Mouse (Mus musculus): ENCODE results near the gene Smagp. TPM values are rescaled to one million over a fixed set of nuclear protein-coding genes. Genes with fewer than 3 reads are reported as not detected.

Smagp gene
- 4.0 and 5.0 TPM in 2 replicates for polyA plus RNA-seq (2015; fragmentation: Nextera tagmentation; extraction: Ambion mirVana)

GRCm38 (mm10) chr15:100636700-100637501 is at the start of gene Smagp:
Gene Smagp, minus strand, starts transcription at chr15:100636940.

GRCm38 (mm10) chr15:100669337-100669736 is 32.6 kb upstream of the Smagp start, which contains the start of gene Bin2:
Gene Bin2, minus strand, starts transcription at chr15:100669553.

DNA sequence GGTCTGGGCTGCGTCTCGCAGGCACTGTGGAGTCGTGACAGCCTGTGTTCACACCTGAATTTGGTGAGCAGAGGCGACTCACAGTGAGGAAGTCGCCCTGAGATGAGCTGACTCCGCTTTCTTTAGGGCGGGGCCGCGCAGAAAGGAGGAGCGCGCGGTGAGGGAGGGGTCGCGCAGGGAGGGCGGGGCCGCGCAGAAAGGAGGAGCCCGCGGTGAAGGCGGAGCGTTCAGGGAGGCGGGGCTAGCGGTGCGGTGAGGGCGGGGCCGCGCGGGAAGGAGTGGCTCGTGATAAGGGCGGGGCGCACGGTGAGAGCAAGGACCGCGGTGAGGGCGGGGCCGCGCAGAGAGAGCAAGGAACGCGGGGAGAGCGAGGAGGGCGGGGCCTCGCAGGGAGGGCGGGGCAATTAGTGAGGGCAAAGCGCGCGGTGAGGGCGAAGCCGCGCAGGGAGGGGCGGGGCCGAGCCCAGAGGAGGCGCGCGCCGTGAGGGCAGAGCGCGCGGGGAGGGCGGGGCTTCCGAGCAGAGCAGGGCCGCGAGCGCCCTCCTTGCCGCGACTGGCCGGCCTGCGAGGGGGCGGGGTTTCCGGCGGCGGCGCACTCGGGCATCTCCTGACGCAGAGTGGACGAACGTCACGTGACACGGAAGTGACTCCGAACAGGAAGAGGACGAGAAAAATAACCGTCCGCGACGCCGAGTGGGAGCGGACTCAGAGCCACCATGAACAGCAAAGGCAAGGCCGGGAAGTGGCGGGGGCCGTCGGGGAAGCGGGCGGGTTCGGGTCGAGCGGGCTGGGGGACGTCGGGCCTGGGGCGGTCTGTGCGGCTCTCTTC is 21.5 kb downstream of the Smagp start, which contains the start of gene Dazap2:
TSS of gene Dazap2 (plus strand) at position 354 of the 829 bp plus-strand sequence.

GRCm38 (mm10) chr15:100599276-100600046 is 37.3 kb downstream of the Smagp start, which contains the start of gene Pou6f1:
Gene Pou6f1, minus strand, starts transcription at chr15:100599984.

Small RNAs within 50 kb of the gene (microRNA-seq; reads per million reads assigned to microRNA genes)
- not detected for gene Mir6961

Other genes starting within 250 kb of the Smagp start
- 0.18 and 0.22 TPM in 2 replicates for gene Gm5475, start 214.8 kb downstream of the Smagp start, polyA plus RNA-seq (2015; fragmentation: Nextera tagmentation; extraction: Ambion mirVana)
- 17.0 and 17.7 TPM in 2 replicates for gene Slc11a2, start 211.9 kb downstream of the Smagp start, polyA plus RNA-seq (2015; fragmentation: Nextera tagmentation; extraction: Ambion mirVana)
- 49.2 and 51.9 TPM in 2 replicates for gene Letmd1, start 167.9 kb downstream of the Smagp start, polyA plus RNA-seq (2015; fragmentation: Nextera tagmentation; extraction: Ambion mirVana)
- 27.6 and 28.0 TPM in 2 replicates for gene Csrnp2, start 141.5 kb downstream of the Smagp start, polyA plus RNA-seq (2015; fragmentation: Nextera tagmentation; extraction: Ambion mirVana)
- gene Tfcp2, start 84.9 kb downstream of the Smagp start, polyA plus RNA-seq (2015; fragmentation: Nextera tagmentation; extraction: Ambion mirVana) = 27.6 and 30.8 TPM in 2 replicates
- gene Pou6f1, start 37.0 kb downstream of the Smagp start, polyA plus RNA-seq (2015; fragmentation: Nextera tagmentation; extraction: Ambion mirVana) = 32.2 and 33.4 TPM in 2 replicates
- gene Dazap2, start 21.6 kb downstream of the Smagp start, polyA plus RNA-seq (2015; fragmentation: Nextera tagmentation; extraction: Ambion mirVana) = 149 and 155 TPM in 2 replicates
- 2.3 and 2.4 TPM in 2 replicates for gene Bin2, start 32.6 kb upstream of the Smagp start, polyA plus RNA-seq (2015; fragmentation: Nextera tagmentation; extraction: Ambion mirVana)
- 3.2 and 3.4 TPM in 2 replicates for gene Cela1, start 51.0 kb upstream of the Smagp start, polyA plus RNA-seq (2015; fragmentation: Nextera tagmentation; extraction: Ambion mirVana)
- 0.89 and 1.4 TPM in 2 replicates for gene Galnt6, start 92.4 kb upstream of the Smagp start, polyA plus RNA-seq (2015; fragmentation: Nextera tagmentation; extraction: Ambion mirVana)
- gene Slc4a8, start 124.8 kb upstream of the Smagp start, polyA plus RNA-seq (2015; fragmentation: Nextera tagmentation; extraction: Ambion mirVana) = 26.7 and 28.3 TPM in 2 replicates
- gene Scn8a, start 232.9 kb upstream of the Smagp start, polyA plus RNA-seq (2015; fragmentation: Nextera tagmentation; extraction: Ambion mirVana) = 35.1 and 41.9 TPM in 2 replicates

Data from neural tube, postnatal 0 days (tissue).